Mouse (Mus musculus): ENCODE results near the gene Sytl2. TPM values are rescaled to one million over a fixed set of nuclear protein-coding genes. Genes with fewer than 3 reads are reported as not detected.

Sytl2 gene
- total RNA-seq, 2 experiments from 2014 or later = 15.5 to 15.9 TPM

GRCm38 (mm10) chr7:90312151-90312883, 10.3 kb downstream of the Sytl2 start:
- DNase-seq = no peak

DNA sequence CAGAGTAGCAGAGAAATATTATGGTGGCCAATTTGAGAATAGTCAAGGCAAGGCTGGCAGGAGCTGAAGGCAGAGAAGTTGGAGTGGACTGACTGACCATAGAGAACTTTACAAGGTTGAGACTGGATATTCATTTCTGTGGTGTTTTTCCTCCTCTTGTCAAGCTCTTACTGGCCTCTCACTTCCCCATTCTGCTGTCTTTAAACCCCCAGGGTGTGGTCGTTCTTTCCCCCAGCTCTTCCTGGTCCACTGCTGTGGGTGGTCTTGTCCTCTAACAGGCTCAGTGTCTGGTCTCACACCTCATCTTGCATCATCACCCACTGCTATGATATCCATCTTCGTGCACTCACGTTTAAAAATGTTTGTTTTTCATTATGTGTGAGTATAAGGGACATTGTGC, 11.4 kb downstream of the Sytl2 start:
- DNase-seq = no peak

- DNase-seq = no peak
Measured at GRCm38 (mm10) chr7:90316823-90317222, 14.8 kb downstream of the Sytl2 start.

DNA sequence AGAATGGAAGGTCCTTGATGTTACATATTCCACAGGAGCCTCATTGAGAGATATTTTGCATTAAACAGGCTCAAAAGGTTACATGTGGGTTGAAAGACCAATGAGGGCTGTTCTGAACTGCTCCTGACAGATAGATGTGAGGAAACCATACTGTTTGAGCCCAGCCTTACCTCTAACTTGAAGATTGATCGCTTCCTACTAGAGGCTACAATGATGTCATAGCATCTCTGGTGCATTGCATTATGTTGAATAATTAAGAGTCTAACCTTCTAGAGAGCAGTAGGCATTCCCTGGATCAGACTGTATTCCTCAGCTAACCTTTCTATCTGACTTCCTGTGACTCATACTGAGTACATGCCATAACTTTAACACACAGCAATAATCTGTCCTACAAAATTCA, 17.4 kb downstream of the Sytl2 start:
- no peak for DNase-seq

DNA sequence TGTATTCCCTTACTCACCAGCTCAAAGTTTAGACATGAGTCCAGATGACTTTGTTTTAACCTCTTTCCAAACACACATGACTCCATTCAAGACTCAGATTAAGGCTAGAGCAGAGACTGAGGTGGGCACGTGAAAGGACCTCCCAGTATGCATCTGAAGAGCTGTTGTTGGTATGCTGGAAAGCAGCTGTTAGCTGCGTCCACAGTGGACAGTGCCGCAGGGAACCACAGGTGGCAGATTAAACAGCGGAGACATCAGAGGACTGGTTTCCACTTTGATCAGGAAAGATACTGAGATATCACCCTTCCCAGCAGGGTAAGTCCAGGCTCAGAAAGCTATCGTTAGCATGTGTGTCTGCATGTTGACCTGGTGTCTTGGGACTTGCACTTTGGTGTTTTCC, 18.1 kb downstream of the Sytl2 start:
- DNase-seq = no peak

- DNase-seq = no peak
Measured at GRCm38 (mm10) chr7:90325166-90325565, 23.1 kb downstream of the Sytl2 start.

DNA sequence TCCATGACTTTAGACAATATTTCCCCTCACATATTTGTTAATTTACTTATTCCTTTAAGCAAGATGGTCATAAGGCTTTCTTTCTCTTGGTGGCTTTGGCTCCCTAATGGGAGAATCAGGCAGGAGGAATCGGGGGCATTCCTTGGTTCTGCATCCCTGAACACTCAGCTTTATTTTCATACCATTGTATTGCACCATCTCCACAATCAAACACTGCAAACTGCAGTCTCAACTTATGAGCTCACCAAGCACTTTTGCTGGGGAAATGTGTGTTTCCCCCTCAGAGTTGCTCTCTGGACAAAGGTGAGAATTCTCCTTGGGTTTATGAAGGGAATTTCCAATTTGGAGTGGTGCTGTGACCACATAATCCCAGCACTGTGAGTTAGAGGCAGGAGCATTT, 28.1 kb downstream of the Sytl2 start:
- no peak for DNase-seq

- DNase-seq = no peak
Measured at GRCm38 (mm10) chr7:90332483-90333065, 30.5 kb downstream of the Sytl2 start.

DNA sequence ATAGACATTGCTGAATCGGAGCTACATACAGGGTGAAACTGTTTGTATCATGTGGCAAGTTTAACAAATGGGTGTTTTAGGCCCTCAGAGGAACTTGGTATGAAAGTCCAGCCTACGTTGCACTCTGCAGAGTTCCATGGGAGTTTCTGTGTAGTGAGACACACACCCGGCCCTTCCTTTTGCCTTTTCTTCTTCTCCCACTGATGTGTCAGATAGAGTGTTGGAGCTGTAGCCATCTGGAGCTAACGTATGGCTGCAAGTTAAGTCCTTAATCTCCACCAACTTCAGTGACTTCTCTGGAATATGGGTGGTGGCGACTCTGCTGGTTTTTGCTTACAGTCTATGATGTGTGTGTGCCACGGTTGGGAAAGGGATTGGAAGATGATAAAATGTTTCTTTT, 32.3 kb downstream of the Sytl2 start:
- DNase-seq = no peak

DNA sequence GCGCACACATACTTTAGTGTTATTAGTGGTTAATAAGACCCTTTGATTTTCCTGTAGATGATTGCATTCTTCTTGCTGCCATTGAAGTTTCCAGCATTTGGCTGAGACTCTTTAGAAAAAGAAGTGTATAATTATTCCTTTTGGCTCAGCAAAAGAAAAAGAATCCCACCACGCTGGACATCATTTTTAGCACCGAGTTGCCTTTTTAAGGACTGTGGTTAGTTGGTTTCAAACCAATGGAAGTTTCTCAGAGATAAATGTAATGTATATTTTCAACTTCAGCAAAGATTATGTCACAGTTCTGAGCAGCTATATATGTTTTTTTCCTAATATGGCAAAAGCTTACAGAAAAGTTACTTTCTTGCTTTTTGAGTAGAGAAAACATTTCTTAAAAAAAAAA, 32.8 kb downstream of the Sytl2 start:
- DNase-seq = no peak

GRCm38 (mm10) chr7:90335755-90336194, 33.7 kb downstream of the Sytl2 start:
- DNase-seq = no peak

GRCm38 (mm10) chr7:90341212-90341957, 39.3 kb downstream of the Sytl2 start:
- no peak for DNase-seq

DNA sequence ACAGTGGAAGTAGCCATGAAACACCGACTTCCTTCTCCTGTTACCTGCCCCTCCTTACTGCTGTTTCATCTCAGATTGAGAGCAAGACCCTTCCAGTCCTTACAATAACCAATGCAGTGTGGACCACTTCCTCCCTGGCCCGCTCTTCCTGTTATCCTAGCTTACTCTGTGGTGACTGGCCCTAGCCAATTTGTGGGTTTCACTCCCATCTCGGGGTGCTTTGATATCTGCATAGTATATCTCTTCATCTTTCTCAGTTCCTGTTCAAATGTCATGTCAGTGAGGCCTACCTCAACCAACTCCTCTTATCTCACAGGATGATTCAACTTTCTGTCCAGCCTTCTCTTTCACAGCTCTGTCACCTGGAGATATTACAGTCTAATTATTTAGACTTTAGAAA, 42.9 kb downstream of the Sytl2 start:
- no peak for DNase-seq

DNA sequence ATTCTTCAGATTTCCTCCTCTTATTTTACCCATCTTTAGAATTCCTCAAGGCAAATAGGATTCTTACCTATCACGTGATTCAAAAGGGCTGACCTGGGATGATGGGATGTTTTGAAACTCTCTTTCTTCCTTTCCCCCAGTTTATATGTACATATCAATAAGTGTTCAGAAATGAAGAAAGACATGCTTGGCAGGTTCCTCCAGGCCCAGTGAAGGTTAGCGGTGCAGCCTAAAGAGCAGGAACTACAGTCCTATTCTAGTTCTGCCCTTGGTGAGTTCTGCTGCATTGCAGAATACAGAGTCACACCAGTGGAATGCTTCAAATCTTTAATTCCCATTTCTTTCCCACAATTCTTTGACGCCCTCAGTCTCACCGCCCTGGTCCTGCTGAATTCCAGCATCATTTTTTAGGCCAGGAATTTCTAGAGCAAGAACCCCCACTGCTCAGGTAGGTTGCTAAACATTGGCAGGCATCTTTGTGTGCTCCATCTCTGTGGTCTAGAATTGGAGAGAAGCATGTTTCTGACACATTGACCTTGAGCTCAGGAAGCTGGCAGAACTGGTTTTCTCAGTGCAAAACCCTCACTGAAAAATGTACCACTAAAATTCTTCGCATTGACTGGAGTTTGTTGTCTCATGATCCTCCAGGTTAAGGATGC, 45.9 kb downstream of the Sytl2 start:
- no peak for DNase-seq

DNA sequence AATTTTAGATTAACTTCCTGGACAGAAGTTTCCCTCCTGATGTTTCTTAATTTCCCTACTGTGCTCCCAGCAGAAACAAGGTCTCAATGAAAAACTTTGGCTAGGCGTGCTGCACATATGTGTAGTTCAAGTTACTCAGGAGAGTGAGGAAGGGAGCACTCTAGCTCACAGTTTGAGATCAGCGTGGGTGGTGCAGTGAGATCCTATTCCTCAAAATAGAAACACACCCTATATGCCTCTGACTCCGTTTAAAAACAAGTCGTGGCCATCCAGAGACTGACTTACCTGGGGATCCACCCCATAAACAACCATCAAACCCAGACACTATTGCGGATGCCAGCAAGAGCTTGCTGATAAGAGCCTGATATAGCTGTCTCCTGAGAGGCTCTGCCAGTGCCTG, 47.0 kb downstream of the Sytl2 start:
- no peak for DNase-seq

GRCm38 (mm10) chr7:90352183-90352582, 50.1 kb downstream of the Sytl2 start:
- DNase-seq = no peak

DNA sequence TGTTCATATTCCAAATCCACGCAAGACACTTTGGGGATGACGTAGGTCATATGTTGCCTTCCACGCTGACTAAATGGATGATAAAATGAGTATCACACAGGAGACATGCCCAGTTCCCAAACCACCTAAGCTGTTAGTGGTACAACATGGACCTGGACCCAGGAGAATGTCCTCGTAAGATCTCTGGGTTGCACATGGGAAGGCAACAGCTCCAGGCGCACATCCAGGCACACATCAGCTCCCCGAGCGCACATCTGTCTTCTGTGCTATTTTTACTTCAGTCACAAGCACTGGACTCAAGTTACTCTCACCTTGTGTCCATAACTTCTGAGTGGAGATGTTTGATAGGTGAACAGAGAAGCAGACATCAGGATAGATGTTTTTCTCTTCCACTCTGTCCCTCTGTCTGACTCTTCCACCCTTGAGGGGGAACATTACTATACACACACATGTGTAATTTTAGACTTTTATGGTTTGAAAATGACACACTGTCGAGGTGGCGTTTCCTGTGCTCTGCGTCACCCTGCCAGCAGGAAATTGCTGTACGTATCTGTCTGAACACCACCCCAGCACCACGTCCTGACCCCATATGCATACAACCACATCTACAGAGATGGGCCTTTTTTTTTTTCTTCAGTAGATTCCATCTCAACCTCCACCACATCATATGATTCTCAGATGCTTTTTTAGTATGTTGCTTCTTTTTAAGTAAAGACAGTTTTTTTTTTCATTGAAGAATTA, 51.6 kb downstream of the Sytl2 start:
- no peak for DNase-seq

DNA sequence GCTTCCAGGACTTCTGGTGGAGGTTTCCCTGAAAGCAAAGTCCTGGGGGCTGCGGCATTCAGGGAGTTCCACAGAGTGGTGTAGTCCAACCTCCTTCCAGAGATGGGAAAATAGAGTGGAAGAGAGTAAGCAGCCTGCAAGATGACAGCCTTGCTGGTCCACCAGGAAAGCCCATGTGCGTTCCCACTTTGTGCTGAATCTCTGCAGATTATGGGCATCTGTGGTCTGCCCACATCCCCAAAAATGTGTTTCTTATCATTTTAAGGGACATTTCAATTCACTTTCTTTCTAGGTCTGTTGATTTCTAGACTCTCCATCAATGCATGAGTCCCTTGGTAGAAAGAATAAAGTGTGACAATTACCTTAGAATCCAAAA, 52.2 kb downstream of the Sytl2 start:
- DNase-seq = no peak

GRCm38 (mm10) chr7:90355454-90355853, 53.4 kb downstream of the Sytl2 start:
- DNase-seq = no peak

DNA sequence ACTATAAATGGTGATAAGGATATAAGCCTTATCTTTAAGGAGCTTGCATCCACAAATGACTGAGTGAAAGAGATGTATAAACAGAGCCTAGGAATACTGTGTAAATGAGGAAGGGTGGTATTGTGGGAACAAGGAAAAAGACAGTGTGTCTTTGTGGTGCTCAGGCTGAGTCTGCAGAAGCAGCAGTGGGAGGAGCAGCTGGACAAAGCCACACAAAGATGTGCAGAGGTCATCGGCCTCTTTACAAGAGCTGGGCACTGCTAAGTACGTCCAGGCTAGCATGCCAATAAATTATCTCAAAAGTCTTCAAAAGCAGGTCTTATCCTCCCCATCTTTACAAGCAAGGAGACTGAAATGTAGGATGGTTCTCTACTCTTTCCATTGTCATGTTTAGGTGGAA, 53.9 kb downstream of the Sytl2 start:
- no peak for DNase-seq

DNA sequence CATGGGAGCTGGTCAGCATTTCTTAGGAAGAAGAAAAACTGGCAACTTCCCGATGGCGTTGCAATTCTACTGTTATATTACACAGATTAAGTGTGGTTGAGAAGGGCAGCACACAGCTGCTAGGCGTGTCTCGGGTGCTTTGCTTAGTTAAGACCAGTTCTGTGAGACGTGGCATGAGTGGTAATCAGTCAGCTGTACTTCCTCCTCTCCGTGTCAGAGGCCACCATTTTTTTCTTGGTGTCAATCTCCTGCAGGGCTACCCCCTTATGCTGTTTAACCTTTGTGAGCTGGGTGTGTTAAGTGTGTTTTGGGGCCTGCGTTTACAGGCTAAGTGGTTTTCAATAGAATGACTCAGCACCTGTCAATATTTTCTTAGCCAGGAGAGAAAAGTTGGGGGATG, 60.7 kb downstream of the Sytl2 start:
- DNase-seq = no peak

DNA sequence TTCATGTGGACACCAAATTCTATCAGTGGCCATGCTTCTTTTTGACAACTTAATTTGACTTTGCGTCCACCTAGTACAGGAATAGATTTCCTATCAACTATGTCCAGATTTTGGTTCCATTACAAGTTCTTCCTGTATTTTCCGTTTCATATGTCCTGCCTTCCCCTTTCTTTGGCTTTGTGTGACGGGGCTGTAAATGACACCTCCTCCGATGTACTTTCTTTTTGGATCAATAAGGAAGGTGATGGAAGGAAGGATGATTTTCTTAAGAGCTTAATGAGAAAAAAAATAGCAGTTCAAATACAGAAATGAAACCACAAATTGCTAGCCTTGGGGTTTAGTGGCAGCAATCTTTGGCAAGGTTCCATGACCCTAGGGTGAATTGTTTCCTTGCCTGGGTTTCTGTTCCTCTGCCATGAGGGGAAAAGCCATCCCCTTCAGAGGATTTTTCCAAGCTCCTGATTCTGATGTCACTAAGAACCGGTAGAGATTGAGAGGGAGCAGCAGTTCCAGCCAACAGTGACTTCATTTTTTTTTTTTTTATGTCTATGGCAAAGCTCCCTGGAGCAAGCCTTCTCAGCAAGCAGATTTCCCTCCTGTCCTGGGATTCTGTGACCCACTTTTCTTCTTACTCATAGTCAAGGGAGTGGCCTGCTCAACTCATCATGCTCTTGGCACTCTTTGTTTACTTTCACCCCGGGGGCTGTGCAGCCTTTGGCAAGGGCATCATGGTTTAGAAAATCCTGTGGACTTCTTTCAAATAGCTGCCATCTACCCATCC, 68.2 kb downstream of the Sytl2 start:
- peak; percentile 12 for DNase-seq

Data from heart, postnatal 4 days (tissue).